Mouse (Mus musculus): ENCODE results near the gene Gm21969.

GRCm38 (mm10) chr4:139636373-139636772, 33.4 kb downstream of the Gm21969 start:
- TF ChIP-seq POLR2A (IDR thresholded peaks at IDR 0.05; ENCODE audit: borderline replicate concordance, low read depth, low read length) (no peak), CTCF (IDR thresholded peaks at IDR 0.05; ENCODE audit: low read depth, low read length) (peak; percentile 96)

All from bone marrow macrophage, adult 2 months (primary cell).